Mouse (Mus musculus): Measurements from ENCODE around the gene Sfrp4.
A peak's percentile ranks its signal among the peaks of the same experiment; 100 is the strongest.
"Not testable (repeated sequence)": the region's sequence is repeated elsewhere in the genome, so short reads cannot be mapped to it uniquely, and the experiment has no call there.

The Sfrp4 gene

GRCm38 (mm10) chr13:19622573-19623227 is at the start of gene Sfrp4:
Sfrp4 (plus strand) TSS chr13:19623104.
- DNase-seq (ENCODE audit: low spot score in 2 of 2): peak in 1 of 2 experiments; percentile 25

DNA sequence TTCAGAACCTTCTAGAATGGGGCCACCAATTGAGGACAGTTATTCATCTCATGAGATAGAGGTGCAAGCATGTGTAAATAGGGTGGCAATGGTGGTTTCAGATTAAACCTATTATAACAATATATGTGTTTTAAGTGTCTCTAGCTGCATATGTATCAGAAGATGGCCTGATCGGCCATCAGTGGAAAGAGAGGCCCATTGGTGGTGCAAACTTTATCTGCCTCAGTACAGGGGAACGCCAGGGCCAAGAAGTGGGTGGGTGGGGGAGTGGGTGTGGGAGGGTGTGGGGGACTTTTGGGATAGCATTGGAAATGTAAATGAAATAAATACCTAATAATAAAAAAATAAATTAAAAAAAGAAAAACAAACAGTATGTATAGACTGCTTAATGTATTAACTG is 48.2 kb upstream of the Sfrp4 start:
- DNase-seq (ENCODE audit: low spot score in 2 of 2): not testable (repeated sequence)

DNA sequence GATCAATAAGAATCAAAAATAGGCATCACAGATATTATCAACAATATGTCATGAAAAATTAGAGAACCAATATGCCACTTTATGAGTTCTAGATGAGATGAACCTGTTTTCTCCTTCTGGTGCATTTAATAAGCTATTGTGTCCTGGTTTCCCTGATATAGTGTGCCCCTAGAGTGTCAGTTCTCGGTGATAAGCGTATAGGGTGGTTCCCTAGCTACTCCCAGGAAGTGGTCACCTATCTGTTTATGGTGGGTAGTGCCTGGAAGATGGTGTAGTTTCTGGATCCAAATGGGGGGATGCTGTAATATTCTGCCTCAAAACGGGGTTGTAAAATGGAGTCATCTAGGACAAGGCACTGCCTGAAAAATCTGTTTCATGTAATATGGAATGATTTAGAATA is 47.0 kb upstream of the Sfrp4 start:
- no peak for DNase-seq (ENCODE audit: low spot score in 2 of 2)

DNA sequence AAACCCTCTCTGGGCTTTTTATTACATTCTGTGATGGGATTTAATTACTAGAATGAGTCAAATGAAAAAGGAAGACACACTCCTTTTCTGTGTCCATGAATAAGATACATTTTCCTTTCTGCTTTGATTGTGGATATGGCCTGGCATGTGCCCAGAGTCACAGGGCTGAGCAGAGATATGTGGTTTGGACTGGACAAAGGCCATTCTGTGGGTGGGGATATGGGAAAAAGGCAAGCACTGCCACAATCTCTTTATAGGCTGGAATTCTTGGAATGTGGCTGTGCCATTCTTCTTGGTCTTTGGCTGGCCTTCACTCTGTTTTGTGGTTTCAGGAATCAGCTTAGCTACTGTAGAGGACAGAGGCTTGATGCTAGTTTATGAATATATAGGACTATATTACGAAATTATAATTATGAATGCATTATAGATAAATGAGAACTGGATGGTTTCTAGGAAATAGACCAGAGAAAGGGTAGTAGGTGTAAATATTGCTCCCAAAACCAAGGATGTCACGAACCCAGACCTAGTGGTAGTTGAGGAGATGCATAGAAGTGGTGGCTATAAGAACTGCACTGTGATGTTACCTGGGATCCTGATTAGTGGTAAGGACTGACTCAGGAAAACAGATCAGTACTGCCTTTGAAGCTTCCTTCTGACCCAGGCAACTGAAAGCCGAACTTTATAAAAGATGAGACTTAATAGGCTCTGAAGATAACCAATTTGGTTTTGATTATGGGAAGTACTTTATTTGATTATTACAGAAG is 31.7 kb upstream of the Sfrp4 start:
- DNase-seq (ENCODE audit: low spot score in 2 of 2): no peak

GRCm38 (mm10) chr13:19595141-19595540 is 27.8 kb upstream of the Sfrp4 start:
- no peak for DNase-seq (ENCODE audit: low spot score in 2 of 2)

- no peak for DNase-seq (ENCODE audit: low spot score in 2 of 2)
Measured at GRCm38 (mm10) chr13:19599242-19599641, 23.7 kb upstream of the Sfrp4 start.

DNA sequence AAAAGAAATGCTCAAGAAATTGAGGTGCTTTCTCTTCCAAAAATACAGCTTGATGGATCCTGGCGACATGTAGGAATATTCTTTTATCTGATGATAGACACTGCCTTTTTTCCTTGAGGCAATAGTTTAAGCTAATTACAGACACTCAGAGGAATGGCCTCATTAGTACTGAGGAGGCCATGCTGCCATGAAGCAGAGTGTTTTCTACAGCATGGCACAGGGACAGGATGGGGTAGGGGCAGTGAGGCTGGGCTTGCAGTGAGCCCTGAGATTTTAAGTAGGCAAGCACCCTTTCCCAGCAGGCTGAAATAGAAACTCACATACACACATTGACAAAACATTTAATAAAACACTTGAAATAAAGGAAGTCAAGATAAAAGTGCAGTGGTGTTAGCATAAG is 20.4 kb upstream of the Sfrp4 start:
- no peak for DNase-seq (ENCODE audit: low spot score in 2 of 2)

DNA sequence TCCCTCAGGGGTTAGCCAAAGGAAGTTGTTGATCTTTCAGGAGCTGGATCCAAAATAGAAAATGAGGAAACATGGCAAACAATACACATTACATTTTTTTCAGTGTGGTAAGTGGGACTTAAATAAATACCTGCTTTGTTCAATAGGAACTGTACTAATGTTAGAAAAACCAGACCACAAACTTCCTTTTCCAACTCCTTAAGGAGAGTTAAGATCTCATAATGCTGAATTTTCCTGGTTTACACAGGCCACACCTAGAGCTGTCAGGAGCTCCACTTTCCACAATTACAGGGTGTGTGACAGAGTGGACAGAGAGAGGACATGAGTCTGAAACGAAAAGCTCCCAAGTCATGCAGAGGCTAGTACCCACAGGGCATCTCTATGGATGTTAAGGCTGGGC is 19.2 kb upstream of the Sfrp4 start:
- DNase-seq (ENCODE audit: low spot score in 2 of 2): no peak

GRCm38 (mm10) chr13:19604916-19605315 is 18.0 kb upstream of the Sfrp4 start:
- no peak for DNase-seq (ENCODE audit: low spot score in 2 of 2)

DNA sequence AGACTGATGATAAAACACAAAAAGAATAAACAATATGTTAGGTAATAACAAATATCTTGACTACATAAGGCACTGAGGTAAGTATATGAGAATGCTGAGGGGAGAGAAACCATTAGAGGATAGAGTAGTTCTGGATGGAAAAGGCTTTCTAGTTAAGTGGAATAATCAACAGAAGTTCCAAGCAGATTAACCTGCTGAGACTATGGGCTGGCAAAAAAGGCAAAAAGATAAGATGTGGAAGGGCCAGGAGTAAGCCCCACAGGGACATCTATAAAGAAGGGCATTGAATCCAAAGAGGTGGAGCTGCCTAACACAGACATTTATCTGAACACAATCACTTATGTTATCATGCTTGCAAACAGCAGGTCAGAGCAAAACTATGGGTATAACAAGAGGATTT is 14.8 kb upstream of the Sfrp4 start:
- no peak for DNase-seq (ENCODE audit: low spot score in 2 of 2)

- no peak for DNase-seq (ENCODE audit: low spot score in 2 of 2)
Measured at GRCm38 (mm10) chr13:19612348-19612747, 10.6 kb upstream of the Sfrp4 start.

DNA sequence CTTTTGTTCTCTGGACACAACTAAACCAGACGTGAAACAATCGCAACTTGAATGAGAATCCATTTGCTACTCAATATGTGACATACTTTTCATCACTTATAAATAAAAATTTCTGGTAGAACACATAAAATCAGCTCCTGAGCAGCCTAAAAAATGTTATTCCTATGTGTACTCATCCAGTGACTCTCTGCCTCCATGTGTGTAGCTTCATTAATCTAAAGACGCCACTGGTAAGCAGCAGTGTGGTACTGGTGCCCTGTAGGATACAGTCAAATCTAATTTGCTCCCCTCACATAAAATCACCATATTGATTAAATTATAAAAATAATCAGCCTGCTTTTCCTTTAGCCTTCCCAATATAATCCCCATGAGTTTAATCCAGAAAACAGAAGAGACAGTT is 9.9 kb upstream of the Sfrp4 start:
- no peak for DNase-seq (ENCODE audit: low spot score in 2 of 2)

DNA sequence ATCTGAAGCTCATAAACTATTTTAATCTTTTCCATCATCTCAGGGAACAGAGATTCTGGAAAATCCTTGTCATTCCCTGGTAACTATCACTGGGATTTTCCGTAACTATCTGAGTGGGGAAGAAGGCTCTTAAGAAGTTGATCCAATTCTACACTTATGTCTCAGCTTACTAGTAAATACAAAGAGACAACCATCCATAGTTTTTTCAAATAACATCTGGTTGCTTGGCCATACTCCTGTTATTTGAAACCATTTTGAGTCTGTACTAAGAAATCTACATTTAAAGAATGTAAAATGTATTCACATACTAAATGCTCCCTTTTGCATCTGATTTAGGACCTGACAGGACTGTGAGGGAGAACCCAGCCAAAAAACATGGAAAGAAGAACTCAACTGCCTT is 9.5 kb upstream of the Sfrp4 start:
- DNase-seq (ENCODE audit: low spot score in 2 of 2): no peak

- DNase-seq (ENCODE audit: low spot score in 2 of 2): no peak
Measured at GRCm38 (mm10) chr13:19614311-19614710, 8.6 kb upstream of the Sfrp4 start.

DNA sequence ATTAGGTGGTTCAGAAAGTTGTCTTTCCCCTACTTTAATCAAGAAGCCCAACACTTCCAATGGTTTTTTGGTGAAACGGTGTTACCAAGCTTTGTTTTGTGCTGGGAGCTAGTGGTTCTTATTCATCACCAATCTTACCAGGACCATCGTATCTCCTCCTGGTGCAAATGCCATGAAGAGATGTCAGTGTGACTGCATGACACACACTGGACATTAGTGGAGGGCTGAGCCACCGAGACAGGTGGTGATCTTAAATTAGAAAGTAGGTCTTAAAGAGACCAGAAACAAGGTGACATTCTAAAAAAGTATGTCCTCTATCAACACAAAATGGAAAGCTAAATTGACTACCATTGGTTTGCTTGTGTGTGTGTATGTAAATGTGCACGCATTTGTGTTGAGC is 4.8 kb upstream of the Sfrp4 start:
- no peak for DNase-seq (ENCODE audit: low spot score in 2 of 2)

GRCm38 (mm10) chr13:19618841-19619215 is 4.1 kb upstream of the Sfrp4 start:
- no peak for DNase-seq (ENCODE audit: low spot score in 2 of 2)

- DNase-seq (ENCODE audit: low spot score in 2 of 2): peak; percentile 51 to 60
Measured at GRCm38 (mm10) chr13:19619216-19619927, 3.5 kb upstream of the Sfrp4 start, which contains the start of gene Epdr1. Epdr1 (minus strand) TSS chr13:19619927.

GRCm38 (mm10) chr13:19623228-19623905 is 463 bp downstream of the Sfrp4 start:
- no peak for DNase-seq (ENCODE audit: low spot score in 2 of 2)

- no peak for DNase-seq (ENCODE audit: low spot score in 2 of 2)
Measured at GRCm38 (mm10) chr13:19624632-19625320, 1.9 kb downstream of the Sfrp4 start.

GRCm38 (mm10) chr13:19626473-19626872 is 3.6 kb downstream of the Sfrp4 start:
- DNase-seq (ENCODE audit: low spot score in 2 of 2): no peak

Measured in frontal cortex, postnatal 25 days (tissue).